Mouse (Mus musculus) C2C12 (cell line): Measurements from ENCODE around the gene Tex36. TPM values are rescaled to one million over a fixed set of nuclear protein-coding genes. Genes with fewer than 3 reads are reported as not detected.
A peak's percentile ranks its signal among the peaks of the same experiment; 100 is the strongest.

Source experiments
- H3K27me3 ChIP-seq: one replicate; pipeline ENCODE4 v1.6.1; 2011; ENCODE audit not compliant: control insufficient read depth, insufficient read depth, insufficient read length
- H3K36me3 ChIP-seq: one replicate; pipeline ENCODE4 v1.6.1; 2011; ENCODE audit not compliant: control insufficient read depth, insufficient read depth
- H3K4me3 ChIP-seq: one replicate; pipeline ENCODE4 v1.5.1; 2011; ENCODE audit warnings: mild to moderate bottlenecking, control low read depth; ENCODE audit not compliant: poor library complexity, insufficient read depth, severe bottlenecking
- H3K79me2 ChIP-seq: one replicate; pipeline ENCODE4 v1.6.1; 2011; ENCODE audit not compliant: control insufficient read depth, insufficient read depth
- H3K79me3 ChIP-seq: one replicate; pipeline ENCODE4 v1.6.1; 2011; ENCODE audit warnings: low read depth, control low read depth
- H3ac ChIP-seq: one replicate; pipeline ENCODE3; 2011; ENCODE audit warnings: low read depth; ENCODE audit not compliant: control insufficient read depth, insufficient read length
- CEBPB ChIP-seq: IDR thresholded peaks from one replicate; pipeline ENCODE4 v1.6.1; 2011; ENCODE audit warnings: low read depth, mild to moderate bottlenecking, control low read depth, moderate library complexity
- CTCF ChIP-seq: IDR thresholded peaks from one replicate; pipeline ENCODE4 v1.5.1; 2011; ENCODE audit not compliant: control insufficient read depth, insufficient read depth, insufficient read length
- FOSL1 ChIP-seq: IDR thresholded peaks from one replicate; pipeline ENCODE4 v1.8.0; 2011; ENCODE audit warnings: mild to moderate bottlenecking, low read length; ENCODE audit not compliant: poor library complexity, insufficient read depth, severe bottlenecking
- MAX ChIP-seq: IDR thresholded peaks from one replicate; pipeline ENCODE4 v1.6.1; 2011; ENCODE audit warnings: mild to moderate bottlenecking, control low read depth
- MYOD1 ChIP-seq: IDR thresholded peaks from one replicate; pipeline ENCODE4 v1.6.1; 2011; ENCODE audit warnings: low read depth; ENCODE audit not compliant: control insufficient read depth, insufficient read length
- MYOG ChIP-seq: IDR thresholded peaks from one replicate; pipeline ENCODE4 v1.6.1; 2011; ENCODE audit not compliant: control insufficient read depth, insufficient read length; ENCODE audit errors: extremely low read depth
- USF1 ChIP-seq: IDR thresholded peaks from one replicate; pipeline ENCODE4 v1.6.1; 2011; ENCODE audit warnings: low read depth, mild to moderate bottlenecking, control low read depth, moderate library complexity
- polyA plus RNA-seq: library from polyadenylated mRNA; unstranded; fragments of >200 nt; fragmentation: generic; extraction: Trizol; gene quantifications from one replicate; pipeline ENCODE4 v1.2.1, GENCODE M21; 2012; ENCODE audit warnings: missing spikeins

Tex36 gene
- polyA plus RNA-seq, 1 experiment: not detected

DNA sequence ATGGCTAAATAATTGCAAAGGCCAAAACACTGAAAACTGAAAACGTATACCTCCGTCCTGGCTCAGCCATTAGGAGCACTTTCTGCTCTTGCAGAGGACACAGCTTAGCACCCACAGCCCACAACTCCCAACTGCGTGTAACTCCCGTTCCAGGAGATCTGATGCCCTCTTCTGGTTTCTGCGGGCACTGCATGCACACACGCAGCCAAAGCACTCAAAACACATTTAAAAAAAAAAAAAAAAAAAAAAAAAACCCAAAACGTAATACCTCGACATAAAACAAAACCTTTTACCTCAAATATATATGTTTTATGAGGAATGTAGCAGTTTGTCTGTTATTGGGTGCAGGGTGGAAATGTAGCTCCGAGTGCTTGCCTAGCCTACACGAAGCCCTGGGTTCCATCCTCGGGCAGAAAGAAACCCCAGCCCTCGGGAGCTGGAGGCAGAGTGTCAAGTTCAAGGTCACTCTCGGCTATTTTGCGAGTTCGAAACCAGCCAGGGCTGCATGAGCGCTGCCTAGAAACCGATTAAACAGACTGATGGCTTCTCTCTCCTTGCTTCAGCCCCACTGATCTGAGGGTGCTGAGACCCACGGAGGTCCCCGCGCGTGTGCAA lies 34.9 kb upstream of the Tex36 start:
- Histone ChIP-seq H3K27me3 (no peaks in the 10 kb centered on the region), H3K79me2 (peaks cover 24% of the 10 kb centered on the region), H3K4me3 (peak overlapping the region; percentile 40), H3K36me3 (peaks cover 30% of the 10 kb centered on the region), H3K79me3 (peaks cover 18% of the 10 kb centered on the region), H3ac (peak overlapping the region; percentile 49)
- peak; percentile 58 for TF ChIP-seq CTCF
- TF ChIP-seq MYOD1: no peak

DNA sequence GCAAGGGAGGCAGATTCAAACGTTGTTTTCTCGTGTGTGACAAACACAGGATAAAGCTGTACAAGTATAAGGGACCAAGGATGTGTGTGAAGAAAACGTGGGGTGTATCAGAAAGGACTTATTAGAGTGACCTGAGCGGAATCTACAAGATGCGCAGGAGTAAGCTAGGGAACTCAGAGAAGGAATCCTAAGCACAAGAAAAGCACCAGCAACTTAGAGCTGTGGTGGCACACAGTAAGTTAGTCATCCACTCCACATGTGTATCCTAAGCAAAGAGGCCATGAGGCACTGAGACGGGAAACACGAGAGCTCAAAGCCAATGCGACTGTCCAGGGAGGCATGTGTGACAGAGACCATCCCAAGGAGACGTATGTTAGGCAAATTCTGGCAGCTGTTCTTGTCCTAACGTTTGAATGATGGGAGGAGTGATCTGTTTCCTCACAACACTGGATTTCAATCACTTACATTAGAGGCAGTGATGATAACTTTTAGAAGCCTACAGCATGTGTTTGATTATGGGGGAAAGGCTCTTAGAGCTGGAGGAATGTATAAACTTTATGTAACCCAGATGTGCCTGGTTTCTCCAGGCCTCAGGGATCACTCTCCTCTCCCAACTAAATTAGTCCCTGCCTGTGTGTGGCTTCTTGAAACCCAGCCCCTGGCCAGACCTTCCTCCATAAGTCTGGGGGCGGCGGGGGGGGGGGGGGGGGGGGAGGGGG lies 33.1 kb upstream of the Tex36 start:
- peaks cover 18% of the 10 kb centered on the region for H3K79me3 ChIP-seq
- peaks cover 22% of the 10 kb centered on the region for H3K79me2 ChIP-seq
- TF ChIP-seq FOSL1: no peak
- TF ChIP-seq MYOG: no peak
- H3K36me3 ChIP-seq: peaks cover 13% of the 10 kb centered on the region
- no peak overlapping the region for H3ac ChIP-seq
- no peaks in the 10 kb centered on the region for H3K27me3 ChIP-seq
- no peak overlapping the region for H3K4me3 ChIP-seq

DNA sequence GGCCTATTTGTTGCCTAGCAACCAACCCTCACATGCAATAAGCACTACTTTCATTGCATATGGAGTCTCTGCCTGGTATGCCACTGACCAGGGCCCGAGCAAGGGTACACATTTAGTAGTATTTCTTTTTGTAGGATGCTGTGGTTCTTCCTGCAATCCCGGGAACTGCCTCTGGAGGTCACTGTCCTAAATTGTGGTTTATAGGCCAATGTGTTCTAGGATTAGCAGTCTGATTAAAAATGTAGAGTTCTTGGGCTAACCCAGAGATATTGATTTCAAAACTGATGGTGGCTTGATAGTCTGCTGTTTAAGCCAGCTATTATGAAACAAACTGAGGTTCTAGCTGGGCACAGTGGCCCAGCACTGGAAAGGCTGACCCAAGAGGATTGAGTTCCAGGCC lies 30.5 kb upstream of the Tex36 start:
- H3K27me3 ChIP-seq: peaks cover 4% of the 10 kb centered on the region
- no peak overlapping the region for H3K4me3 ChIP-seq
- no peak overlapping the region for H3ac ChIP-seq
- H3K36me3 ChIP-seq: no peaks in the 10 kb centered on the region
- H3K79me3 ChIP-seq: no peaks in the 10 kb centered on the region
- TF ChIP-seq USF1 (no peak), MYOG (no peak), MYOD1 (no peak), MAX (no peak), CEBPB (no peak), FOSL1 (no peak)
- no peaks in the 10 kb centered on the region for H3K79me2 ChIP-seq

DNA sequence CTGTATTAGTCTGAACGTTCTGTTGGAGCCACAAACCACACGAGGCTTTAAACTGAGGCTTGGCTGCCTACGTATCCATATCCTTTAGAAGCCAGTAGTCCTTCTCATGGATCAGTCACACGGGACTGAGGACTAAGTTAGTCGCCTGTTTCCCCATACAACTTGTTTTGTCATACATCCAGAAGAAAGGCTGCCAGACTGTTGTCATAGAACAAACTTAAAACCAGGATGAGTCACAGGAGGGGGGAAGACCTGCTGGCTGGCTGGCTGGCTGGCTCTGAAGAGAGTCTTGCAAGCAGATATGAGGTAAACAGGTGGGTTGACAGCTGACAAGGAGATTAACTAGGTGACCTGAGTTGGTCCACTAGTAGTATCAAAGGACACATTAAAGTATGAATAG lies 28.9 kb upstream of the Tex36 start:
- Histone ChIP-seq H3ac (no peak overlapping the region), H3K27me3 (peaks cover 8% of the 10 kb centered on the region), H3K4me3 (no peak overlapping the region), H3K79me3 (no peaks in the 10 kb centered on the region), H3K79me2 (no peaks in the 10 kb centered on the region), H3K36me3 (no peaks in the 10 kb centered on the region)
- TF ChIP-seq MYOD1 (no peak), FOSL1 (no peak), USF1 (no peak), CEBPB (no peak), MAX (no peak), MYOG (no peak), CTCF (no peak)

GRCm38 (mm10) chr7:133627184-133627936 lies 25.4 kb upstream of the Tex36 start:
- H3K79me3 ChIP-seq: no peaks in the 10 kb centered on the region
- H3K79me2 ChIP-seq: no peaks in the 10 kb centered on the region
- no peak overlapping the region for H3K4me3 ChIP-seq
- peaks cover 36% of the 10 kb centered on the region for H3K27me3 ChIP-seq
- H3K36me3 ChIP-seq: no peaks in the 10 kb centered on the region
- no peak for TF ChIP-seq CTCF
- TF ChIP-seq MAX: no peak
- no peak for TF ChIP-seq MYOD1
- TF ChIP-seq FOSL1: no peak
- TF ChIP-seq MYOG: no peak
- no peak for TF ChIP-seq USF1
- TF ChIP-seq CEBPB: no peak
- H3ac ChIP-seq: no peak overlapping the region

- Histone ChIP-seq H3K79me3 (no peaks in the 10 kb centered on the region), H3ac (no peak overlapping the region), H3K27me3 (peaks cover 61% of the 10 kb centered on the region), H3K79me2 (no peaks in the 10 kb centered on the region), H3K4me3 (no peak overlapping the region), H3K36me3 (no peaks in the 10 kb centered on the region)
- TF ChIP-seq FOSL1 (no peak), MAX (no peak), USF1 (no peak), CTCF (no peak), MYOD1 (no peak), CEBPB (no peak), MYOG (no peak)
Observed at GRCm38 (mm10) chr7:133623226-133623625, 21.3 kb upstream of the Tex36 start.
